Mouse (Mus musculus) midbrain, embryonic 11.5 days (tissue): Measurements from ENCODE around the gene Mgat5. TPM values are rescaled to one million over a fixed set of nuclear protein-coding genes. Genes with fewer than 3 reads are reported as not detected.
A peak's percentile ranks its signal among the peaks of the same experiment; 100 is the strongest.

Experiments used
- ATAC-seq: fragments of 200-750 bp; cut with Nextera tagmentation; 2 replicates; pipeline ENCODE4 v1.8.0; 2017; ENCODE audit warnings: moderate TSS enrichment, moderate library complexity; ENCODE audit not compliant: low FRiP score
- DNase-seq: peaks from one replicate; pipeline ENCODE4 v3.0.0; 2015; ENCODE audit warnings: low spot score; ENCODE audit errors: missing footprints
- H3K27ac ChIP-seq: fragments of 300-500 bp; sonication (generic); 2 replicates; pipeline ENCODE4 v1.5.1; 2014; ENCODE audit warnings: low read depth, low read length
- H3K27me3 ChIP-seq: fragments of 300-500 bp; sonication (generic); 2 replicates; pipeline ENCODE4 v1.6.1; 2014; ENCODE audit warnings: mild to moderate bottlenecking, low read length, moderate library complexity, mixed read lengths; ENCODE audit not compliant: control insufficient read depth, insufficient read depth
- H3K36me3 ChIP-seq: fragments of 300-500 bp; sonication (generic); 2 replicates; pipeline ENCODE4 v1.6.1; 2014; ENCODE audit warnings: mild to moderate bottlenecking, low read length, moderate library complexity, mixed read lengths; ENCODE audit not compliant: control insufficient read depth, insufficient read depth
- H3K4me1 ChIP-seq: fragments of 300-500 bp; sonication (generic); 2 replicates; pipeline ENCODE4 v1.6.1; 2014; ENCODE audit warnings: low read length; ENCODE audit not compliant: control insufficient read depth, insufficient read depth
- H3K4me2 ChIP-seq: fragments of 300-500 bp; sonication (generic); 2 replicates; pipeline ENCODE4 v1.6.1; 2014; ENCODE audit warnings: mild to moderate bottlenecking, moderate library complexity
- H3K4me3 ChIP-seq: fragments of 300-500 bp; sonication (generic); 2 replicates; pipeline ENCODE4 v1.5.1; 2014; ENCODE audit warnings: low read depth, low read length
- H3K9ac ChIP-seq: fragments of 300-500 bp; sonication (generic); 2 replicates; pipeline ENCODE4 v1.6.1; 2014; ENCODE audit warnings: low read length
- H3K9me3 ChIP-seq: fragments of 300-500 bp; sonication (generic); 2 replicates; pipeline ENCODE4 v1.6.1; 2016; ENCODE audit warnings: low read length; ENCODE audit not compliant: control insufficient read depth
- WGBS: fragments of 180-500 bp; shearing (Covaris S2); extraction: QIAGEN DNeasy Blood & Tissue Kit; methylation state at CpG from one replicate; pipeline ENCODE4 v1.1.7; 2014; 5-methylcytosine and 5-hydroxymethylcytosine counted together
- polyA plus RNA-seq: library from polyadenylated mRNA; unstranded; fragments of >200 nt; fragmentation: Nextera tagmentation; extraction: Ambion mirVana; gene quantifications from 2 replicates; pipeline ENCODE4 v1.2.1, GENCODE M21; 2014

Mgat5 gene
- polyA plus RNA-seq, 1 experiment from 2014 or later, result 6.9 TPM

- no peak overlapping the region for H3K4me2 ChIP-seq
- H3K4me3 ChIP-seq, result no peak overlapping the region
- H3K9me3 ChIP-seq, result no peaks in the 10 kb centered on the region
- H3K27ac ChIP-seq, result no peak overlapping the region
- ATAC-seq (no peak), DNase-seq (no peak)
- no peaks in the 10 kb centered on the region for H3K27me3 ChIP-seq
- H3K4me1 ChIP-seq, result no peaks in the 10 kb centered on the region
- H3K9ac ChIP-seq, result no peak overlapping the region
- 89% methylated on average over 8 of the region's 8 CpGs for WGBS
- H3K36me3 ChIP-seq, result no peaks in the 10 kb centered on the region
Measured at GRCm38 (mm10) chr1:127523364-127523763, 318.5 kb downstream of the Mgat5 start.

GRCm38 (mm10) chr1:127530849-127531580 is 326.2 kb downstream of the Mgat5 start:
- 42% methylated on average over 14 of the region's 14 CpGs for WGBS
- DNase-seq (peak; percentile 89), ATAC-seq (peak; percentile 88)
- Histone ChIP-seq H3K4me1 (peaks cover 6% of the 10 kb centered on the region), H3K9ac (no peak overlapping the region), H3K27ac (peak overlapping the region; percentile 62), H3K27me3 (no peaks in the 10 kb centered on the region), H3K4me2 (no peak overlapping the region), H3K36me3 (no peaks in the 10 kb centered on the region), H3K9me3 (no peaks in the 10 kb centered on the region), H3K4me3 (no peak overlapping the region)

GRCm38 (mm10) chr1:127531723-127532122 is 326.9 kb downstream of the Mgat5 start:
- no peak overlapping the region for H3K9ac ChIP-seq
- no peaks in the 10 kb centered on the region for H3K9me3 ChIP-seq
- H3K27me3 ChIP-seq, result no peaks in the 10 kb centered on the region
- no peak overlapping the region for H3K4me3 ChIP-seq
- H3K4me2 ChIP-seq, result no peak overlapping the region
- peak overlapping the region; percentile 62 for H3K27ac ChIP-seq
- H3K4me1 ChIP-seq, result peaks cover 13% of the 10 kb centered on the region
- DNase-seq, result no peak
- 75% methylated on average over 5 of the region's 5 CpGs for WGBS
- peak; percentile 31 for ATAC-seq
- no peaks in the 10 kb centered on the region for H3K36me3 ChIP-seq

DNA sequence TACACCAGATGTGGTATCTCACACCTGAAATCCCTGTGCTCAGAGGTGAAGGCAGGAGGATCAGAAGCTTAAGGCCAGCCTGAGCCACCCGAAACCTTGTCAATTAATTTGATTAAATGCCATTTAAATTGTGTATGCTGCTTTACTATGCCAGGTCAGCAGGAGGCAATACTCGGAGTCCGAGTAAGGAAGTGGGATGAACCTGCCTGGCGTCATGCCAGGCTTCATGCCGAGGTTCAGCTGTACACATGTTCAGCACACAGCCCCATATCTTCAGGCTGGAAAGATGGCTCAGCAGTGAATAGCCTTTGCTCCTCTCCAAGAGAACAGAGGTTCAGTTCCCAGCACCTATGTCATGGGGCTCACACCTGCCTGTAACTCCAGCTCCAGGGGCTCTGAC is 331.6 kb downstream of the Mgat5 start:
- peak overlapping the region; percentile 35; the same call in 1 of the 2 replicates for H3K4me2 ChIP-seq
- WGBS, result 75% methylated on average over 5 of the region's 5 CpGs
- DNase-seq (no peak), ATAC-seq (peak; percentile 14; the same call in 1 of the 2 replicates)
- no peaks in the 10 kb centered on the region for H3K27me3 ChIP-seq
- H3K36me3 ChIP-seq, result no peaks in the 10 kb centered on the region
- H3K4me1 ChIP-seq, result peaks cover 18% of the 10 kb centered on the region
- no peak overlapping the region for H3K4me3 ChIP-seq
- H3K27ac ChIP-seq, result peak overlapping the region; percentile 48
- peak overlapping the region; percentile 52 for H3K9ac ChIP-seq
- H3K9me3 ChIP-seq, result no peaks in the 10 kb centered on the region

GRCm38 (mm10) chr1:127537204-127538038 is 332.6 kb downstream of the Mgat5 start:
- DNase-seq (peak; percentile 95), ATAC-seq (peak; percentile 90)
- H3K36me3 ChIP-seq, result no peaks in the 10 kb centered on the region
- H3K9ac ChIP-seq, result peak overlapping the region; percentile 52
- WGBS, result 7% methylated on average over 17 of the region's 17 CpGs
- no peaks in the 10 kb centered on the region for H3K9me3 ChIP-seq
- H3K27me3 ChIP-seq, result no peaks in the 10 kb centered on the region
- peak overlapping the region; percentile 48 for H3K27ac ChIP-seq
- H3K4me3 ChIP-seq, result peak overlapping the region; percentile 2; the same call in 1 of the 2 replicates
- H3K4me2 ChIP-seq, result peak overlapping the region; percentile 35
- H3K4me1 ChIP-seq, result peaks cover 17% of the 10 kb centered on the region
